Mouse (Mus musculus) liver (tissue): Measurements from ENCODE around the gene Taar7a.
A peak's percentile ranks its signal among the peaks of the same experiment; 100 is the strongest.

Source experiments
- DNase-seq: peaks from one replicate; pipeline ENCODE4 v3.0.0-alpha.2; 2020; ENCODE audit warnings: mixed read lengths

Taar7a gene

DNA sequence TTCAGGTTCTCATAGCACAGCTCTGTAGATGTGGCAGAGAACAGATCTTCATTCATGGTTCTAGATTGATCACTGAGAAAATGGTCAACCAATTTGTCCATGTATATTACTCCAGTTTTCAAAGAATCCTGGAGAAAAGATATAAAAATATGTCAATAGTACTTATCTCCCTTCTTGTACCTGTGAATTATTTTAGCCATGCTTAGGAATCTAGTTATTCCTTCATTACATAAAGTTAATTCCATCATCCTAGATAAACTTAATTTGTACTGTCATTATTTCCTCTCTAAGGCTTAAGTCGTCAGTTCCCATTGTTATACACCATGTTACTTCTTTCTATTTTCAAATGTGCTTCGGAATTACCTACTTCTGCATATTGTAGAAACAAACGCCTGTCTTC is at the start of gene Taar7a:
Taar7a (minus strand) TSS at position 101 of the 400 bp plus-strand sequence.
- no peak for DNase-seq

DNA sequence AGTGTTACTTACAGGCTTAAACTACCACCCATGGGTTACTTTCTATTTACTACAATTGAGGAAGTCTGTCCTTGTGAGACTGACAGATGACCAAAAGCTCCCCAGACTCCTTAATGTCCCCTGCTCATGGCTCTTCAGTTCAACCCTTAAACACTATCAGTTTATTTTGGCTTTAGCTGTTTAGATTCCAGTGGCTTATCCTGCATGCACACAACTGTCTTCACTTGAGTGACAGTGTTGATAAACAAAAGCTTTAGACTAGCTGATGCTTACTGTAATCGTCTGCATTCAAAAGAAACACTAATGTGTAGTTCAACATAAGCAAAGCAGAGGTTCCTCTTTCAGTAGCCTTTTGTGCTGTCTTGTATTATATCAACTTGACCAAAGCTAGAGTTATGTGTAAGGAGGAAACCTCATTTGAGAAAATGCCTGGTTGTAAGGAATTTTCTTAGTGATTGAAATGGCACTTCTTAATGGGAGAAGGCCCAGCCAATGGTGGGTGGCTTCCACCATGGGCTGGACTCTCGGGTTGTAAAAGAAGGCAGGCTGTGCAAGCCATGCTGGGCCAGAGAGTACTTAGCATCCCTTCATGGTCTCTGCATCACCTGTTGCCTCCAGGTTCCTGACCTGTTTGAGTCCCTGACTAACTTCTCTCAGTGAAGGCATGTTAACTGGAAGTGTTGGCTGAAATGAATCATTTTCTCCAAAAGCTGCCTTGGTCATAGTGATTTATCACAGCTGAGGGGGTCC is 47.0 kb upstream of the Taar7a start:
- DNase-seq = no peak

- no peak for DNase-seq
Observed at GRCm38 (mm10) chr10:24037314-24037713, 44.0 kb upstream of the Taar7a start, which contains the start of gene Taar7e. TSS of gene Taar7e (plus strand) at chr10:24037614.

GRCm38 (mm10) chr10:24031347-24031746 is 38.1 kb upstream of the Taar7a start:
- DNase-seq = no peak

DNA sequence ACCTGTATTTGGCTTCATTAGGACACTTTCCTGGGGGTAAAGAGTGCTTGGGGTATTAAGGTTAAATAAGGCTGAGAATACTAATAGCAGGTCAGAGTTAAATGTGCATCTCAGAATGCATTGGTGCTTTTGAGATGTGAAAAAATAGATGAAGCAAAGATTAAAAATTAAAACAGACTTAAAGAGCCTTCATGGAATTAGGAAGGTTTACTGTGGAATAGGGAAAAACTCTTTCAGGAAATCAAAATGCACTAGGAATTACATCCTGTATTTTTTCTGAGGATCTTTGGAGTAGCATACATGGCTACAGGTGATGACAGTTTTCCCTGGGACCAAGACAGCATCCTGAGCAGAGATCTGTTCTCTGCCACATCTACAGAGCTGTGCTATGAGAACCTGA is 33.6 kb upstream of the Taar7a start, which contains the start of gene Taar7d:
Taar7d (plus strand) TSS at position 301 of the 400 bp plus-strand sequence.
- no peak for DNase-seq

DNA sequence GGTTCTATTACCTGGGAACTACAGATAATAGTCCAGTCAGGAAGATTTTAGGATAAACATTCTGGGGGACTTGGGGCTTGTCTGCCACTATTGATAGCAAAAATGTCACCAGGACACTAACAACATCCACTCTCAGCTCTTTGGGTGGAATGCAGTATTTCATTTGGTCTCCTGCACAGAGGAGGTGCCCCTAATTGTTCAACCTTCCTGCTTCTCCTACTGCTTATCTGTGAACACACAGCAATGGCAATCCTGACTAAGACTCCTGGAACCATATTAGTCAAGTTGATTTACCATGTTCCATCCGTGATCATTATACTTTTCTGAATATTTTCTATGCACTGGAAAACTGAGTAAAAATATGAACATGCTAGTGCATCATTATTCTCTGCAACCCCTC is 14.9 kb upstream of the Taar7a start:
- no peak for DNase-seq

DNA sequence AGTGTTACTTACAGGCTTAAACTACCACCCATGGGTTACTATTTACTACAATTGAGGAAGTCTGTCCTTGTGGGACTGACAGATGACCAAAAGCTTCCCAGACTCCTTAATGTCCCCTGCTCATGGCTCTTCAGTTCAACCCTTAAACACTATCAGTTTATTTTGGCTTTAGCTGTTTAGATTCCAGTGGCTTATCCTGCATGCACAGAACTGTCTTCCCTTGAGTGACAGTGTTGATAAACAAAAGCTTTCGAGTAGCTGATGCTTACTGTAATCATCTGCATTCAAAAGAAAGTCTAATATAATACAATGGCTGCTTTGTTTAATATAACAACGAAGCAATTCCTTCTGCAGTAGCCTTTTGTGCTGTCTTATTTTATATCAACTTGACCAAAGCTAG is 13.8 kb upstream of the Taar7a start:
- no peak for DNase-seq

DNA sequence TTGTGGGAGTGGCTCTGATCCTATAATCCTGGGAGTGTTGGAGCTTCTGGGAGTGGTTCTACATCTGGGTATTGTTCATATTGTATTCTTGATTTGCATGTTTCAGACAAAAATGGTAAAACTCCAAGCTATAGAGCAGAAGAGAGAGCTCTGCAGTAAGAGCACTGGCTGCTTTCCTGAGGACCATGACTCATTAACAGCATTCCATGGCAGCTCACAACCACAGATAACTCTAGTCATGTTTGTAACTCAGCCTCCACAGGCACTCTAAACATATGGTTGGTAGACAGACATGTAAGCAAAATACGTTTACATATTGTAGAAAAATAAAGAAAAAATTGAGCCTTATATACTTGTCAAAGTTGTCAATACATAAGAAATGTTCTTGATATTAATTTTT is 13.2 kb upstream of the Taar7a start:
- no peak for DNase-seq

DNA sequence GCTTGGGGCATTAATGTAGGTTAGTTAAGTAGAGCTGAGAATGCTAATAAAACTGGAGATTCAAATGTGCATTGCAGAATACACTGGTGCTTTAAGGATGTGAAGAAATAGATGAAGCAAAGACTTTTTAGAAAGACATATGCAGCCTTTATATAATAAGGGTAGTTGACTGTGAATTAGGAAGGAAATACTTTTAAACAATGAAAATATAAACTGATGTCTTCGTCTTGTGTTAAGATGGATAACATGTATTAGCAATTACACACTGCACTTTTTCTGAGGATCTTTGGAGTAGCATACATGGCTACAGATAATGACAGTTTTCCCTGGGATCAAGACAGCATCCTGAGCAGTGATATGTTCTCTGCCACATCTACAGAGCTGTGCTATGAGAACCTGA is 6.4 kb upstream of the Taar7a start, which contains the start of gene Taar7b:
Taar7b (plus strand) TSS at position 301 of the 400 bp plus-strand sequence.
- DNase-seq = no peak

DNA sequence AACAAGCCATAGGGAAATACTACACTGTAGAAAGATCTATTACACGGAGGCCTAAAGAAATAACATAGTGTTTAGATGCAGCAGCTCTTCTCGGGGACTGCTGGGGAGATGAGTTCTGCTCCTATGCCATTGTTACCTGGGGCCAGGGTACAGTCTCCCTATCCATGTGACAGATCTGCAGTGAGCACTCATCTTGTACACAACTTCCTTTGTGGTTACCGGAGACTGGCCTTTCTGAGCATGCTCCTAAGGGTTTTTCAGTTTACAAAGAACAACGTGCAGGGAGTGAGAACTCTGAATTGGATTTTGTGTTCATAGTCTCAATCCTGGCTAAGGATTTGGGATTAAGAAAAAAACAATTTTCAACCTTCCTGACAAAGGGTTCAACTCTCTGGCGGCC is 6.9 kb downstream of the Taar7a start:
- no peak for DNase-seq

DNA sequence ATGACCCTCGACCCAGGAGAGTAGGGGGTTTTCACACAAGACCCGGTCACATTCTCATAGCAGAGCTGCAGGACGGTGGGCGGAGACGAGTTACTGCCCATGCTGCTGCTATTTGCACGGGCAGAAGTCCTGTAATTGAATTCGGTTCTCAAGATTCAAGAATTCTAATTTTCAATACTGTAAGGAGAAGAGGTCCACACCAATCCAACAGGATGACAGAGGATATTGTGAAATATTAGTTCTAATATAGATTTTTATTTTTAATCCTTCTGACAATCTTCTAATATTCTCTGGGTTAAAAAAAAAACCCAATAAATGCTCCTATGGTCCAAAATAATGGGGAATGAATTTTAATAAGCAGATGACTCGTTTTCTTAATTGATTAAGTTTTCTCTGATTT is 7.7 kb downstream of the Taar7a start, which contains the start of gene Taar6:
Taar6 (minus strand) TSS at position 101 of the 400 bp plus-strand sequence.
- DNase-seq = no peak

DNA sequence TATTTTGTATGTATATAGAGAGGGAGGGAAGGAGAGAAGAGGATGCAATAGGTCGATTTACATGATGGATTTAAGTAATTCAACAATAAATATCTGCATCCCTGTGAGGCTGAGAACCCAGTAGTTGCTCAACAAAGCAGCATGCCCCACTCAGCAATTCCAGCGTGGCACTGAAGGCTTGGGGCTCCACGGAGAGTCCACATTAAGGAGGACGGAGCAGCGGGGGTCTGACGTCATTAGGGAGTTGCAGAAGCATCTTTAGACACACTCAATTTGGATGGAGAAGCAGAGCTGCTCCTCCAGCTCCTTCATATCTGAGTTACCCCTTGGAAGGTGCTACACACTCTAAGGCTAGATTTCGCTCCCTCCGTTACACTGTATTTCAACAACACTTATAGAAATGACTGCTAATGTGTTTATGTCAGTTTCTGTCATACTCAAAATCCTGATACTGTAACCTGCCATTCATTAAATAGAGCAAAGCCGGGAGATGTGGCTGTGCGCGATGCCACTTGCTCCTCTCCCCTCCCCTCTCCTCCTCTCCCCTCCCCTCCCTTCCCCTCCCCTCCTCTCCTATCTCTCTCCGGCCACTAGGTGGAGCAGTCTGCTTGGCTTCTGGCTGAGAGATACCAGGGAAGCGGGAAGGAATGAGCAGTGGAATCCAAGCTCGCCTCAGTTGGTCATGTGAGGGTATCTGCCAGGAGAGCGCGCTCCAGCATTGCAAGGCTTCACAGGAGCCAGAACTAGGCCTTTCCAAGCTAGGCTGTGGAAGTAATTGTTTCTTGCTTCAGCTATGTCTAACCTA is 14.2 kb downstream of the Taar7a start:
- peak; percentile 68 for DNase-seq

GRCm38 (mm10) chr10:23977958-23978357 is 15.3 kb downstream of the Taar7a start:
- DNase-seq = no peak

DNA sequence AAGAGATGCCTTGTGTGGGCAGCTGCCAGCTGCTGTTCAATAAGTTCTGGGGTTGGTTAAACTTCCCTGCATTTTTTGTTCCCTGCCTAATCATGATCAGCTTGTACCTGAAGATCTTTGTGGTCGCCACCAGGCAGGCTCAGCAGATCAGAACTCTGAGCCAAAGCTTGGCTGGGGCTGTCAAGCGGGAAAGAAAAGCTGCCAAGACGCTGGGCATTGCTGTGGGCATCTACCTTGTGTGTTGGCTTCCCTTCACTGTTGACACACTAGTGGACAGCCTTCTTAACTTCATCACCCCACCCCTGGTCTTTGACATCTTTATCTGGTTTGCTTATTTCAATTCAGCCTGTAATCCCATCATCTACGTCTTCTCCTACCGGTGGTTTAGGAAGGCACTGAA is 22.0 kb downstream of the Taar7a start:
- DNase-seq = no peak

- no peak for DNase-seq
Observed at GRCm38 (mm10) chr10:23970656-23971165, 22.6 kb downstream of the Taar7a start, which contains the start of gene Taar5. TSS of gene Taar5 (plus strand) at chr10:23970706.

GRCm38 (mm10) chr10:23964921-23965610 is 28.2 kb downstream of the Taar7a start:
- DNase-seq = no peak

GRCm38 (mm10) chr10:23963444-23963843 is 29.8 kb downstream of the Taar7a start:
- no peak for DNase-seq

GRCm38 (mm10) chr10:23960444-23960915 is 32.8 kb downstream of the Taar7a start, which contains the start of gene Taar4:
TSS of gene Taar4 (plus strand) at chr10:23960494.
- DNase-seq = no peak

GRCm38 (mm10) chr10:23959071-23959470 is 34.2 kb downstream of the Taar7a start:
- no peak for DNase-seq

DNA sequence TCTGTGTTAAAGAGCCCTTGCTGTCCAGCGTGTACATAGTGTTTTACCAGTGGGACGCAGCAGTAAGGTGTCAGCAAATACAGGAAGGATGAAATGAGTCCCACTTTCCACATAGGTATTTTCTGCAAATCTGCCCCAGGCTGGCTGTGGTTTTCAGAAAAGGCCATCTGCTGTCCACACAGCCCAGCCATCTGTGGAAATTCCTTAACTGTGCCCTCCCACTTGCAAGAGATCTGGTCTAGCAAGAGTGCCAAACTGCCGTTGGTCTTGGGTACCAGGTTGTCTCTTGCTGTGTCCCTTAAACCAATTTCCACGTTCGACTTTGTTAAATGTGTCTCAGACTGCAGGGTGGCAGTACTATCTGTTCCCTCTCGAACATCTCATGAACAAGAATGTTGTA is 41.6 kb downstream of the Taar7a start:
- DNase-seq = no peak

- no peak for DNase-seq
Observed at GRCm38 (mm10) chr10:23949508-23950005, 43.7 kb downstream of the Taar7a start, which contains the start of gene Taar3. TSS of gene Taar3 (plus strand) at chr10:23949558.

- DNase-seq = no peak
Observed at GRCm38 (mm10) chr10:23948026-23948425, 45.3 kb downstream of the Taar7a start.
